Comparison of ENCODE assay signal across 8 mouse cellular contexts in the genomic region with DNA sequence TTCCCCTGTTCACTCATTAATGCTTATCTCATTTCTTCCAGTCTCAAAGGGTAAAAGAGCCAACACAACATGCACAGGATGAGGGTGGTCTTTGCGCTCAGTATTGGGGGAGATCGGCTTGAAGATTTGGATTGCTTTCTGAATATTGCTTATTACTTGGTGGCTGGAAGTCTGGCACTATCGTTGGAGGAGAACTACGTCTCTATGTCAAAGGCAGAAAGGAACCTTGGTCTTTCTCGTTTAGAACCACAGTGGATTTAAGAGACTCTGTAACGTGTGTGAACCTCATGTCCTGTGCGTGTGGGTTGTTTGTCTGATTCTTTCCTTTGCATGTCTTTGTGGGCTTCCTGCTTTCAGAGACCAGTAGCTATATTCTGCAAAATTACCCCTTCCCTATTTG. TPM values are rescaled to one million over a fixed set of nuclear protein-coding genes. Genes with fewer than 3 reads are reported as not detected.
DNase-seq lines count a peak whose midpoint lies in the region; ATAC-seq lines count a peak whose summit lies in the region.

No protein-coding gene starts in this region.

- peak overlapping the region; percentile 94 for H3K4me3 ChIP-seq in kidney, embryonic 15.5 days (replicated peaks)
- peak overlapping the region; percentile 75 for H3K4me3 ChIP-seq in embryonic facial prominence, embryonic 10.5 days
- H3K4me3 ChIP-seq in hindbrain, embryonic 14.5 days (replicated peaks; ENCODE audit: low read length) = peak overlapping the region; percentile 72
- H3K4me3 ChIP-seq in midbrain, embryonic 12.5 days = peak overlapping the region; percentile 88

- ATAC-seq in kidney, embryonic 15.5 days (replicated peaks; ENCODE audit: low FRiP score) = no peak
- ATAC-seq in hindbrain, embryonic 14.5 days (ENCODE audit: low FRiP score) = no peak
- ATAC-seq in midbrain, embryonic 12.5 days (ENCODE audit: low FRiP score, low read depth) = no peak

- no peaks in the 10 kb centered on the region for H3K36me3 ChIP-seq in kidney, embryonic 15.5 days
- peaks cover 16% of the 10 kb centered on the region; the same call in 1 of the 2 replicates for H3K36me3 ChIP-seq in embryonic facial prominence, embryonic 10.5 days (replicated peaks)
- no peaks in the 10 kb centered on the region for H3K36me3 ChIP-seq in hindbrain, embryonic 14.5 days (replicated peaks; ENCODE audit: control insufficient read depth, insufficient read depth)
- no peaks in the 10 kb centered on the region for H3K36me3 ChIP-seq in midbrain, embryonic 12.5 days

- no peak for DNase-seq in kidney, postnatal 4 days
- DNase-seq in embryonic facial prominence, embryonic 10.5 days (ENCODE audit: low spot score) = no peak
- no peak for DNase-seq in hindbrain, embryonic 14.5 days (ENCODE audit: low spot score)
- DNase-seq in cerebellum, adult 8-10 months = no peak
- DNase-seq in cerebellum, adult 11-12 months = no peak
- DNase-seq in cerebellum, postnatal 4 days (ENCODE audit: low spot score in 2 of 2) = no peak

- peak overlapping the region; percentile 87 for H3K4me2 ChIP-seq in kidney, embryonic 15.5 days
- peak overlapping the region; percentile 80 for H3K4me2 ChIP-seq in hindbrain, embryonic 14.5 days (replicated peaks)
- H3K4me2 ChIP-seq in midbrain, embryonic 12.5 days (replicated peaks) = peak overlapping the region; percentile 89

- no peaks in the 10 kb centered on the region for H3K9me3 ChIP-seq in kidney, embryonic 15.5 days (replicated peaks)
- no peaks in the 10 kb centered on the region for H3K9me3 ChIP-seq in embryonic facial prominence, embryonic 10.5 days
- H3K9me3 ChIP-seq in hindbrain, embryonic 14.5 days (ENCODE audit: control insufficient read depth, low read length) = no peaks in the 10 kb centered on the region
- H3K9me3 ChIP-seq in midbrain, embryonic 12.5 days = no peaks in the 10 kb centered on the region

- 60% methylated on average over 7 of the region's 7 CpGs for WGBS in kidney, embryonic 15.5 days
- WGBS in embryonic facial prominence, embryonic 10.5 days = 77% methylated on average over 7 of the region's 7 CpGs
- 52% methylated on average over 7 of the region's 7 CpGs for WGBS in hindbrain, embryonic 14.5 days
- 69% methylated on average over 7 of the region's 7 CpGs for WGBS in midbrain, embryonic 12.5 days

- no peaks in the 10 kb centered on the region for H3K27me3 ChIP-seq in kidney, embryonic 15.5 days
- no peaks in the 10 kb centered on the region for H3K27me3 ChIP-seq in embryonic facial prominence, embryonic 10.5 days (replicated peaks; ENCODE audit: low read depth, poor library complexity, severe bottlenecking)
- H3K27me3 ChIP-seq in hindbrain, embryonic 14.5 days (ENCODE audit: control insufficient read depth, insufficient read depth, low read length) = no peaks in the 10 kb centered on the region
- H3K27me3 ChIP-seq in midbrain, embryonic 12.5 days = no peaks in the 10 kb centered on the region

- no peak overlapping the region for H3K27ac ChIP-seq in kidney, embryonic 15.5 days
- peak overlapping the region; percentile 95 for H3K27ac ChIP-seq in embryonic facial prominence, embryonic 10.5 days (replicated peaks)
- H3K27ac ChIP-seq in hindbrain, embryonic 14.5 days = peak overlapping the region; percentile 91
- no peak overlapping the region for H3K27ac ChIP-seq in midbrain, embryonic 12.5 days (replicated peaks)

- peaks cover 37% of the 10 kb centered on the region for H3K4me1 ChIP-seq in kidney, embryonic 15.5 days
- H3K4me1 ChIP-seq in embryonic facial prominence, embryonic 10.5 days = peaks cover 42% of the 10 kb centered on the region
- peaks cover 32% of the 10 kb centered on the region for H3K4me1 ChIP-seq in hindbrain, embryonic 14.5 days (replicated peaks; ENCODE audit: control insufficient read depth, insufficient read depth, low read length)
- H3K4me1 ChIP-seq in midbrain, embryonic 12.5 days = peaks cover 22% of the 10 kb centered on the region

- no peak overlapping the region for H3K9ac ChIP-seq in kidney, embryonic 15.5 days
- H3K9ac ChIP-seq in hindbrain, embryonic 14.5 days = peak overlapping the region; percentile 85
- H3K9ac ChIP-seq in midbrain, embryonic 12.5 days (replicated peaks) = peak overlapping the region; percentile 90; the same call in 1 of the 2 replicates

RNA-seq across cellular contexts. Expression of a gene that starts 1.5 kb away (rescaled TPM):
- 36.6 and 38.0 TPM in 2 replicates for polyA plus RNA-seq in kidney, embryonic 15.5 days (2015; fragmentation: Nextera tagmentation; extraction: Ambion mirVana)
- 44.6 and 45.1 TPM in 2 replicates for polyA plus RNA-seq in embryonic facial prominence, embryonic 10.5 days (2016; fragmentation: Nextera tagmentation; extraction: Ambion mirVana)
- 88.3 and 97.8 TPM in 2 replicates for polyA plus RNA-seq in hindbrain, embryonic 14.5 days (2014; fragmentation: Nextera tagmentation; extraction: Ambion mirVana)
- 62.2 and 62.8 TPM in 2 replicates for polyA plus RNA-seq in midbrain, embryonic 12.5 days (2016; fragmentation: Nextera tagmentation; extraction: Ambion mirVana)

Comparison
In these comparisons a context has a peak if more than half of its experiments do, and no peak if none do; other contexts are left out.
1. H3K27ac ChIP-seq: peak in embryonic facial prominence, embryonic 10.5 days (single experiment) and hindbrain, embryonic 14.5 days (single experiment); none in kidney, embryonic 15.5 days (single experiment) and midbrain, embryonic 12.5 days (single experiment).
2. Peak in every context shown above with its lines, with median percentiles within 50 percentile points of each other: H3K4me2 ChIP-seq and H3K4me3 ChIP-seq.